Mouse (Mus musculus) naive thymus-derived CD4-positive, alpha-beta T cell, adult 2 months (primary cell): ENCODE data around the gene Lrrc14b.

Source experiments
- DNase-seq: peaks from one replicate; pipeline ENCODE4 v3.0.0-alpha.2; 2011; ENCODE audit warnings: low read depth

Lrrc14b gene

DNA sequence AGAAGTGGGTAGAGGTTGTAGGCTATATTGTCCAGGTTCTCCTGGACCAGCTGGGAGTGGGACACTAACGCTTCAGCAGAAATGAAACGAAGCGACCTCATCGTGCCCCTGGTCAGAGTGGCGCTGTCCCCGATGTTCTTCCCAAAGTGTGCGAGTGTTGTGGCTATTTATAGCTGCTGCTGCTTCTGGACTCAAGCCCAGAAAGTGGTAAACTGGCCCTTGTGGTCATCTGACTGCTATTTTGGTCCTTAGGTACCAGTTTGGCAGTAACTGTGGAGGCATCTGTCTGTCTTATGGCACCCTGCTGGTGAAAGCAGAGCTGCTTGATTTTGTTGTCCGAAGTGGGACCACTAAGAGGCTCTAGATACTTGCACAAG, at the start of gene Lrrc14b:
Lrrc14b (minus strand) TSS at position 147 of the 377 bp plus-strand sequence.
- DNase-seq = no peak

GRCm38 (mm10) chr13:74399298-74399839, 35.6 kb upstream of the Lrrc14b start, which contains the start of gene Ftl1-ps1:
TSS of gene Ftl1-ps1 (plus strand) at chr13:74399694.
- DNase-seq = no peak

DNA sequence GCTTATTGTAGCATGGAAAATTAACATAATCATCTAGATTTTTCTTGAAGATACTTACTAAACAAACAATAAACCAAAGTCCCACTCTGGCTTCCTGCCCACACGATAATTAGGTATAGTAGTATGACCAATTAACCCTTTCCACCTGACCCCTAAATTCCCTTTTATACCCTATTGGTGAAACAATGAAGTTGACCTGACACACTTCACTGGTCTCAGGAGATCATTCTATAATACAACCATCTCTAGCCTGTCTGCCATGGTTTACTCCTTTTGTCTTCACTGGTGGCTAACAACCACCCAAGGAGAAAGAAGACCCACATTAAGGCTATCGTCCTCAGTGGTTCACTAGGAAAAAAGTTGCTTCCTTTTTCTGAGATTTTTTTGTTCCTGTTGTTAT, 27.4 kb upstream of the Lrrc14b start:
- no peak for DNase-seq

DNA sequence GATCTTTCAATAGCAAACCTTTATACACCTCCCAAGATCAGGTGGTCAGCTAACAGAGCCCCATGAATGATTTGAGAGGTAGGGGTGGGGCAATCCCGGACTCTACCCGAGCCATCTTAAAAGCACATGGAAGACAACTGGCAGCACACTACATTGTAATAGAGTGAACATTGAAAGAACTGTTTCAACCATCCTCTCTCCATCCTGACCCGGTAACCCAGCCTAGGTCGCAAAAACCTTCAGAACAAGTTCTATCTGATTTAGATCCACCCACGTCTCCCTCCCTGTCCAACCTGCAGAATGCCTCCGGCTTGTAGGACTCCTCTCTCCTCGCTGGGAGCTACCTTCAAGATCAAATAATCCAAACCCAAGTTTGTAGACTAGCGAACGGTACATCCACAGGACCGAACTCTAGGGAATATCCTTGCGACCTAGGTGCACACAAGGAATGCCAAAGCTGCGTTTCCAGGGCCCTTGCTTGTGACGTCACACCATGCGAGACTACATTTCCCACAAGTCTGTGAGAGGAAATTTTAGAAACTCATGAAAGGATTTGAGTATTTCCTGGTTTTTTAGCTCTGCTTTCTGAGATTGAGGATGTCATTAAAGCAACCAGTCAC, 26.7 kb upstream of the Lrrc14b start, which contains the start of gene Zfp72:
Zfp72 (minus strand) TSS at position 466 of the 620 bp plus-strand sequence.
- DNase-seq = peak; percentile 80

DNA sequence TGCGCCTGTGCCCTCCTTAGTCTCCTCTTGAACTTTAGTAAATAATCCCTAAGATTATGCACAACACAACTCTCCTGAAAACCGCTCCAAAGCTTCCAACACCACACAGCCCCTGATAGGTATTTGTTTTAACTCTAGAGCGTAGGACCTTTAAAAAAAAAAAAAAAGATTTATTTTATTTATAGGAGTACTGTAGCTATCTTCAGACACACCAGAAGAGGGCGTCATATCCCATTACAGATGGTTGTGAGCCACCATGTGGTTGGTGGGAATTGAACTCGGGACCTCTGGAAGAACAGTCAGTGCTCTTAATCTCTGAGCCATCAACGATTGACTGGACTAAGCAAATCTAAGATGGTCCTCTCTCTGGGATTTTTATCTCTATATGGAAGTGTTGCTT, 25.9 kb upstream of the Lrrc14b start:
- DNase-seq = no peak

- no peak for DNase-seq
These were observed 18.5 kb upstream of the Lrrc14b start for GRCm38 (mm10) chr13:74382289-74382688.

DNA sequence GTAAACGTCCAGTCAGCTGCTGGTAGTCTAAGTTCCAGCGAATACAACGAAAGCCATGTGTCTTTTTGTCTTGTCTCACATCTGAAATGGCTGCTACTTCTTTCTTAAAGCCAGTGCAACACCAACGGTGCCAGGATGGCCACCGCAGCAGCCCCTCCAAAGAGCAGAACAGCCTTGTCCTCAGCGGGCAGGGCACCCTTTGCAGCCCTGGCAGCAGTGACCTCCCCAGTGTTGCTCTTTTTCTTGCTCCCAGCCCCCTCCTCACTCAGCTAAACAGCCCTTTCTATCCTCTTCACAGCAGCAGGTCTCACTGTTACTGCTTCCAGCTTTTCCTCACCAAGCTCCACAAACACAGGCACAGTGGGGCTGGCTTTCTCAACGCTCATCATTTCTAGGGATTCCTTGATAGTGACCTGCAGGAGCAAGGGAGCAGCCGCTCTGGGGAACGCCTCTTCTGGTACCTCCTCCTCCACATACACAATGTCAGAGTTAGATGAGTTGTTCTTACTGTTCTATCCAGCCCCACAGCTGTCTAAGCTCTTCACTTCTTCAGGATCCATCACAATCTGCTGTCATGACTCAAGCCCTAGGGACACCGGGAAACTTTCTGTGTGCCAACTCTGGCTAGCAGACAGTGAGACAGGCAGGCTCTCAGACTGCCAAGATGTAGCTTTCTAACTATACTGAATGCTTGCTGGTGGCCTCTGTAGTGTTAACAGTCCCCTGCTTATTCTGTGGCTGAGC, 17.9 kb upstream of the Lrrc14b start:
- no peak for DNase-seq

DNA sequence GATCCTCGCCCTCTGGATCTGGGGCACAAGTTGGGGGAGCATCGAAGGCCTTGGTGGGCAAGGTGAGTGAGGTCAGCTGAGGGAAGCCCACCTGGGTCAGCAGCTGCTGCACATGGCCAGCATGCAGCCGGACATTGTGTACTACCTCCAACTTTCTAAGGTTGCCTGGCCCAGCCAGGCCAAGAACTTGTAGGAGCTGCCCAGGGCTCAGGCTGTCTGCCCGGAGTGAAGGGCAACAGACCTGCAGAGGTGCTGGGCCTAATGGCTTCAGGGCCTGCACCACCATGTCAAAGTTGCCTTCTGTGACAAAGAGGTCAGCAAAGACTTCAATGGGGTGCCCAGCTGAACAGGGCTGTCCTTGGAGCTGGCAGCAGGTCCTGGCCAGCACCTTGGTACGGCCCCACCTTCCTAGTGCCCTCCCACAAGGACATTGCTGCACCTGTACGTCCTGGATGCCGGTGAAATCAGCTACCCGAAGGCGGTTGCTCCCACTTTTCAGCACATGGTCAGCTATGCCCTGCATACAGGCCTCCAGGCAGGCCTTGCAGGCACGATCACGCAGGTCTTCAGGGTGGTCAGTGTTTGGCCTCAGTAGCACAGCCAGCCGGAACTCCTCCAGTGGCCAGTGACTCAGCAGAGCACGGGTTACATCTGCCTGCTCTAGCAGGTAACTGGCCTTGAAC, 488 bp downstream of the Lrrc14b start:
- DNase-seq = no peak

DNA sequence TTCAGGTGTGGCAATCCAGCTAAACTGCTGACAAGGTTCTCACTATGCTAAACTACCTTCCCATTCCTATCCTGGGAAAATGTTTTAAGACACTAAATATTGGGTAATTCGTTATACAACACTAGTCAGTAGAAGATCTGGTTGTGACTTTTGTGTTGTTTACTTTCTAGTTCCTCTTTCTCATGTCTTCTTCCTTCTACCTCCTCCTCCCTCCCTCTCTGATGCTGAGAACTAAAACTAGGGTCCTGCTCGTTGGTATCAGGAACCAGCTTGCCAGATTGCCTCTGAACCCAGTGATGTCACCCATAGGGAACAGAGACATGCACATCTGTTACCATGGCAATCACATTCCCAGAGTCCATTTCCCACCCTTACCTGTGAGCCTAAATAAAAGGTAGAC, 1.6 kb downstream of the Lrrc14b start:
- no peak for DNase-seq

GRCm38 (mm10) chr13:74356491-74356890, 7.3 kb downstream of the Lrrc14b start:
- no peak for DNase-seq

GRCm38 (mm10) chr13:74350435-74350906, 13.3 kb downstream of the Lrrc14b start:
- DNase-seq = no peak

- peak; percentile 99 for DNase-seq
These were observed 14.0 kb downstream of the Lrrc14b start, which contains the start of the genes Sdha and Ccdc127 for GRCm38 (mm10) chr13:74349566-74350434. TSS of gene Sdha (minus strand) at chr13:74350280. TSS of gene Ccdc127 (plus strand) at chr13:74350309.

GRCm38 (mm10) chr13:74341036-74341435, 22.8 kb downstream of the Lrrc14b start:
- peak; percentile 83 for DNase-seq

GRCm38 (mm10) chr13:74329321-74329720, 34.5 kb downstream of the Lrrc14b start:
- no peak for DNase-seq

DNA sequence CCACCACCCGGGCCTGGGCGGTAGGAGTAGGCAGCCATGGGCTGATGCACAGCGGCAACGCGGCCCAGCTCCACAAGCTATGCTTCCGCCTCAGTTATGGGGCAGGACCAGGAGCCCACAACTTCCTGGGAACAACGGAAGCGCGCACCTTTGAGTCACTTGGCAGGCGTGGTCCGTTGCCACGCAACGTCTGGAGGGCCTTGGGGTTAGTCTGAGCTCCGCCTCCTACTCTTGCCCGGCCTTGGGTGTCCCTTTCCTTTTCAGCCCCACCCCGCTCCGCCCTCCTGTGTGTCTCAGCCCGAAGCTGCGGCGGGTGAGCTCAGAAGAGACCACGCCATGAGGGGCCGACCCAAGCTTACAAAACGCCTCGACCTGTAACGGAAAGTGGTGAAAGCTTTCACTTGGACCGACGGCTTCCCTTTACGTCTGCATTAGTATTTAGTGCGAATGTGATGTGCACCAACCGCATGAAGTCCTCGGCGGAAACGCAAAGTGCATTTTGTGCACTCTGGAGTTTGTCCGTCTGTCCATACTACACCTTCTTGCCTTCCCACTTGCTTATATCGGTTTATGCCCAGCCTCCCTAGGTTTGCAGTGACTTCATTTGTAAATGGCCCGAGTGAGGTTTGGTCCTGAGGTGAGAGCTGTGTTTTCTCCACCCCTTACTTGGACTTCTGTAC, 46.5 kb downstream of the Lrrc14b start, which contains the start of gene Pdcd6:
Pdcd6 (minus strand) TSS at position 411 of the 680 bp plus-strand sequence.
- DNase-seq = peak; percentile 94

- DNase-seq = no peak
These were observed 47.0 kb downstream of the Lrrc14b start for GRCm38 (mm10) chr13:74316789-74317169.

- no peak for DNase-seq
These were observed 47.4 kb downstream of the Lrrc14b start for GRCm38 (mm10) chr13:74316386-74316785.

- no peak for DNase-seq
These were observed 49.2 kb downstream of the Lrrc14b start for GRCm38 (mm10) chr13:74314616-74315015.
